Comparison of ENCODE assay signal across 9 mouse cellular contexts in genomic region chr10:75585876-75586552, GRCm38 (mm10). TPM values are rescaled to one million over a fixed set of nuclear protein-coding genes. Genes with fewer than 3 reads are reported as not detected.
DNase-seq lines count a peak whose midpoint lies in the region; ATAC-seq and TF ChIP-seq lines count a peak whose summit lies in the region.
"Had no signal": no experiment of that assay in that cellular context is flagged by ENCODE, and none has a peak within 500 bp of the region (broad histone marks: within the 10 kb centered on the region; RNA-seq: fewer than 3 reads in every experiment).

No protein-coding gene starts in this region.

- no peaks in the 10 kb centered on the region for H3K36me3 ChIP-seq in ES-Bruce4 (ENCODE audit: control insufficient read depth, insufficient read depth, low read length, poor library complexity, severe bottlenecking)
- H3K36me3 ChIP-seq in forebrain, embryonic 14.5 days (ENCODE audit: control insufficient read depth, insufficient read depth, low read length), result no peaks in the 10 kb centered on the region
- no peaks in the 10 kb centered on the region for H3K36me3 ChIP-seq in neural tube, embryonic 15.5 days
- H3K36me3 ChIP-seq: liver, embryonic 15.5 days had no signal

- H3K9ac ChIP-seq in ES-Bruce4 (ENCODE audit: low read depth, poor library complexity, severe bottlenecking), result no peak overlapping the region
- H3K9ac ChIP-seq in forebrain, embryonic 14.5 days (ENCODE audit: low read length), result peak overlapping the region; percentile 10; the same call in 1 of the 2 replicates
- no peak overlapping the region for H3K9ac ChIP-seq in neural tube, embryonic 15.5 days (replicated peaks)
- H3K9ac ChIP-seq: liver, embryonic 15.5 days had no signal

- no peaks in the 10 kb centered on the region for H3K27me3 ChIP-seq in ES-Bruce4 (ENCODE audit: control insufficient read depth, insufficient read depth, low read length, poor library complexity, severe bottlenecking)
- H3K27me3 ChIP-seq in forebrain, embryonic 14.5 days (replicated peaks; ENCODE audit: control insufficient read depth, insufficient read depth, low read length), result no peaks in the 10 kb centered on the region
- H3K27me3 ChIP-seq in neural tube, embryonic 15.5 days (replicated peaks), result 0 out of 2 replicates have a peak, but pooled peaks cover 4% of the 10 kb centered on the region
- H3K27me3 ChIP-seq: liver, embryonic 15.5 days had no signal

- intact Hi-C loops in heart, postnatal 14 days (cut with DNase I), result loop anchor here (1.0 to 5.0 kb wide), 5 partner anchors 49 to 366 kb away; partner anchors contain the start of genes Gm5134 and Gstt2

- H3K9me3 ChIP-seq in ES-Bruce4 (replicated peaks; ENCODE audit: control insufficient read depth, insufficient read depth, low read length, poor library complexity, severe bottlenecking), result no peaks in the 10 kb centered on the region
- no peaks in the 10 kb centered on the region for H3K9me3 ChIP-seq in forebrain, embryonic 14.5 days (replicated peaks; ENCODE audit: control insufficient read depth, low read length)
- no peaks in the 10 kb centered on the region for H3K9me3 ChIP-seq in neural tube, embryonic 15.5 days (replicated peaks)
- H3K9me3 ChIP-seq: liver, embryonic 15.5 days had no signal

- peak; percentile 74 for ATAC-seq in cerebellum, adult (ENCODE audit: insufficient number of reproducible peaks, low FRiP score, low TSS enrichment)
- peak; percentile 85 for ATAC-seq in forebrain, embryonic 14.5 days
- peak; percentile 80 for ATAC-seq in neural tube, embryonic 15.5 days (ENCODE audit: low FRiP score)

- TF ChIP-seq POLR2A in ES-Bruce4 (IDR thresholded peaks at IDR 0.05; ENCODE audit: insufficient read depth, low read length), result no peak

- no peaks in the 10 kb centered on the region for H3K4me1 ChIP-seq in ES-Bruce4 (ENCODE audit: control insufficient read depth, insufficient read depth, low read length)
- H3K4me1 ChIP-seq in forebrain, embryonic 14.5 days (ENCODE audit: control insufficient read depth, insufficient read depth, low read length), result peaks cover 5% of the 10 kb centered on the region; the same call in 1 of the 2 replicates
- peaks cover 19% of the 10 kb centered on the region for H3K4me1 ChIP-seq in neural tube, embryonic 15.5 days

- H3K27ac ChIP-seq in ES-Bruce4 (ENCODE audit: insufficient read depth, low read length), result no peak overlapping the region
- no peak overlapping the region for H3K27ac ChIP-seq in forebrain, embryonic 14.5 days (ENCODE audit: low read depth, low read length)
- no peak overlapping the region for H3K27ac ChIP-seq in neural tube, embryonic 15.5 days (replicated peaks)
- H3K27ac ChIP-seq: liver, embryonic 15.5 days had no signal

- peak; percentile 85 for TF ChIP-seq CTCF in ES-Bruce4 (IDR thresholded peaks at IDR 0.05; ENCODE audit: low read depth, low read length)

- no peak for TF ChIP-seq EP300 in ES-Bruce4 (IDR thresholded peaks at IDR 0.05; ENCODE audit: insufficient read depth, low read depth, low read length)

- H3K4me2 ChIP-seq in forebrain, embryonic 14.5 days (ENCODE audit: low read length), result peak overlapping the region; percentile 24; the same call in 1 of the 2 replicates
- H3K4me2 ChIP-seq in neural tube, embryonic 15.5 days, result peak overlapping the region; percentile 43
- H3K4me2 ChIP-seq: liver, embryonic 15.5 days had no signal

- DNase-seq in forebrain, embryonic 14.5 days (ENCODE audit: low spot score), result peak; percentile 94
- DNase-seq in heart, postnatal 14 days, result peak; percentile 89 to 94
- peak; percentile 44 for DNase-seq in large intestine, adult 2 months (ENCODE audit: low read depth, low spot score)
- DNase-seq in lung, adult 18-20 months, result peak; percentile 83 to 87
- DNase-seq in testis, postnatal 14 days (ENCODE audit: low spot score), result peak; percentile 72

- peak overlapping the region; percentile 7; the same call in 1 of the 2 replicates for H3K4me3 ChIP-seq in ES-Bruce4 (ENCODE audit: low read depth, low read length)
- H3K4me3 ChIP-seq in forebrain, embryonic 14.5 days (ENCODE audit: low read depth, low read length), result no peak overlapping the region
- no peak overlapping the region for H3K4me3 ChIP-seq in neural tube, embryonic 15.5 days (replicated peaks)
- H3K4me3 ChIP-seq: liver, embryonic 15.5 days had no signal

- WGBS in forebrain, embryonic 14.5 days, result 22% methylated on average over 20 of the region's 20 CpGs
- 14% methylated on average over 20 of the region's 20 CpGs for WGBS in large intestine, adult 2 months
- 21% methylated on average over 20 of the region's 20 CpGs for WGBS in neural tube, embryonic 15.5 days

RNA-seq across cellular contexts. Expression of gene Ggt5, which starts 3.1 kb away (rescaled TPM):
- polyA plus RNA-seq in ES-Bruce4 (2011; ENCODE audit: insufficient read depth, insufficient read length, low read depth, missing spikeins), result 0.81 and 0.90 TPM in 2 replicates
- 1.8 and 2.1 TPM in 2 replicates for polyA plus RNA-seq in forebrain, embryonic 14.5 days (2014; fragmentation: Nextera tagmentation; extraction: Ambion mirVana)
- total RNA-seq in heart, postnatal 14 days (2021), result 10 to 100 TPM in 1 of 2 experiments, 1 to 10 TPM in 1; 8.3 to 10.7 TPM
- 16.0 and 26.1 TPM in 2 replicates for polyA plus RNA-seq in large intestine, adult 2 months (2012; rRNA removed)
- polyA plus RNA-seq in neural tube, embryonic 15.5 days (2015; fragmentation: Nextera tagmentation; extraction: Ambion mirVana), result 2.2 and 4.8 TPM in 2 replicates

RNA-seq across cellular contexts. Expression of gene Ggt1, which starts 24.6 kb away (rescaled TPM):
- polyA plus RNA-seq in ES-Bruce4 (2011; ENCODE audit: insufficient read depth, insufficient read length, low read depth, missing spikeins), result 2.8 and 4.4 TPM in 2 replicates
- polyA plus RNA-seq in forebrain, embryonic 14.5 days (2014; fragmentation: Nextera tagmentation; extraction: Ambion mirVana), result 1.1 and 1.2 TPM in 2 replicates
- total RNA-seq in heart, postnatal 14 days (2021), result not detected
- 370 and 634 TPM in 2 replicates for polyA plus RNA-seq in large intestine, adult 2 months (2012; rRNA removed)
- 1.3 and 2.0 TPM in 2 replicates for polyA plus RNA-seq in neural tube, embryonic 15.5 days (2015; fragmentation: Nextera tagmentation; extraction: Ambion mirVana)

RNA-seq across cellular contexts. Expression of gene Lrrc75b, which starts 25.9 kb away (rescaled TPM):
- polyA plus RNA-seq in ES-Bruce4 (2011; ENCODE audit: insufficient read depth, insufficient read length, low read depth, missing spikeins), result not detected in 2 replicates
- 15.7 and 18.8 TPM in 2 replicates for polyA plus RNA-seq in forebrain, embryonic 14.5 days (2014; fragmentation: Nextera tagmentation; extraction: Ambion mirVana)
- total RNA-seq in heart, postnatal 14 days (2021), result 1 to 10 TPM; 1.3 to 1.5 TPM
- 1.0 TPM in 2 replicates for polyA plus RNA-seq in large intestine, adult 2 months (2012; rRNA removed)
- 33.0 and 36.3 TPM in 2 replicates for polyA plus RNA-seq in neural tube, embryonic 15.5 days (2015; fragmentation: Nextera tagmentation; extraction: Ambion mirVana)

RNA-seq across cellular contexts. Expression of gene Susd2, which starts 57.8 kb away (rescaled TPM):
- 11.1 and 11.7 TPM in 2 replicates for polyA plus RNA-seq in ES-Bruce4 (2011; ENCODE audit: insufficient read depth, insufficient read length, low read depth, missing spikeins)
- polyA plus RNA-seq in forebrain, embryonic 14.5 days (2014; fragmentation: Nextera tagmentation; extraction: Ambion mirVana), result 1.3 TPM in 2 replicates
- total RNA-seq in heart, postnatal 14 days (2021), result 1 to 10 TPM; 2.4 to 2.5 TPM
- 42.9 and 124 TPM in 2 replicates for polyA plus RNA-seq in large intestine, adult 2 months (2012; rRNA removed)
- polyA plus RNA-seq in neural tube, embryonic 15.5 days (2015; fragmentation: Nextera tagmentation; extraction: Ambion mirVana), result 16.0 and 16.9 TPM in 2 replicates

Comparison
In these comparisons a context has a peak if more than half of its experiments do, and no peak if none do; other contexts are left out.
1. DNase-seq: peak in every context shown above with its lines; median percentile 94 in forebrain, embryonic 14.5 days; 92 in heart, postnatal 14 days; 85 in lung, adult 18-20 months; 72 in testis, postnatal 14 days; 44 in large intestine, adult 2 months.
2. RNA of gene Ggt1, which starts 24.6 kb away (polyA plus RNA-seq): 370 to 634 TPM in large intestine, adult 2 months; 2.8 to 4.4 TPM in ES-Bruce4, 1.3 to 2.0 TPM in neural tube, embryonic 15.5 days and 1.1 to 1.2 TPM in forebrain, embryonic 14.5 days; every median in the first group is over 10 times any median in the second.
3. Peak in every context shown above with its lines, with median percentiles within 50 percentile points of each other: ATAC-seq.